Mouse (Mus musculus): ENCODE measurements around the gene Sp6.

GRCm38 (mm10) chr11:96963580-96963979, 49.6 kb upstream of the Sp6 start:
- peak; percentile 92 for TF ChIP-seq CTCF (conservative IDR thresholded peaks at IDR 0.05; ENCODE audit: insufficient read depth, insufficient read length, low read depth, low read length)
- no peak for TF ChIP-seq POLR2A (IDR thresholded peaks at IDR 0.05; ENCODE audit: low read depth, low read length)

All from kidney, adult 2 months (tissue).